ENCODE assay signal across 17 mouse cellular contexts in genomic region chr6:146672106-146672505, GRCm38 (mm10).
"Had no signal": no experiment of that assay in that cellular context is flagged by ENCODE, and none has a peak within 500 bp of the region (broad histone marks: within the 10 kb centered on the region; RNA-seq: fewer than 3 reads in every experiment).

No protein-coding gene starts in this region.

- H3K9ac ChIP-seq: liver, embryonic 12.5 days; lung, embryonic 14.5 days; midbrain, embryonic 15.5 days; neural tube, embryonic 12.5 days had no signal

- H3K27me3 ChIP-seq: liver, embryonic 12.5 days; megakaryocyte, embryonic 14.5 days; midbrain, embryonic 15.5 days; neural tube, embryonic 12.5 days had no signal

- H3K27ac ChIP-seq: left cerebral cortex, adult 2 months; limb, embryonic 10.5 days; liver, embryonic 12.5 days; macrophage; midbrain, embryonic 15.5 days; neural tube, embryonic 12.5 days had no signal

- H3K4me3 ChIP-seq: left cerebral cortex, adult 2 months; limb, embryonic 10.5 days; liver, embryonic 12.5 days; megakaryocyte, embryonic 14.5 days; midbrain, embryonic 15.5 days; neural tube, embryonic 12.5 days had no signal

- H3K36me3 ChIP-seq: limb, embryonic 10.5 days; liver, embryonic 12.5 days; midbrain, embryonic 15.5 days; neural tube, embryonic 12.5 days had no signal

- DNase-seq: kidney, adult 9 months; kidney, postnatal 10 days; kidney, postnatal 4 days; lung, embryonic 14.5 days; lung, postnatal 10 days; retina, postnatal 1 day; right cerebral cortex, postnatal 4 days; spleen, adult 18-20 months; thymus, postnatal 4 days had no signal

- H3K9me3 ChIP-seq: limb, embryonic 10.5 days; midbrain, embryonic 15.5 days; neural tube, embryonic 12.5 days had no signal

- ATAC-seq: liver, embryonic 12.5 days; midbrain, embryonic 15.5 days had no signal

- H3K4me2 ChIP-seq: liver, embryonic 12.5 days; lung, embryonic 14.5 days; midbrain, embryonic 11.5 days; midbrain, embryonic 15.5 days; neural tube, embryonic 12.5 days had no signal

- H3K4me1 ChIP-seq: limb, embryonic 10.5 days; liver, embryonic 12.5 days; midbrain, embryonic 15.5 days; neural tube, embryonic 12.5 days had no signal
